Mouse (Mus musculus): ENCODE data around the gene Gm7694. TPM values are rescaled to one million over a fixed set of nuclear protein-coding genes. Genes with fewer than 3 reads are reported as not detected.

Gm7694 gene
- polyA plus RNA-seq, 1 experiment: not detected

GRCm38 (mm10) chr1:170324312-170324711 is 18.2 kb upstream of the Gm7694 start:
- 97% methylated on average over 1 of the region's 1 CpGs for WGBS
- H3K27ac ChIP-seq (ENCODE audit: insufficient read depth, low read depth, low read length): no peak overlapping the region
- H3K4me3 ChIP-seq (ENCODE audit: insufficient read depth, low read depth, low read length): no peak overlapping the region
- no peaks in the 10 kb centered on the region for H3K4me1 ChIP-seq (ENCODE audit: control insufficient read depth, insufficient read depth, low read length)
- TF ChIP-seq CTCF (IDR thresholded peaks at IDR 0.05; ENCODE audit: insufficient read depth, low read depth, low read length): no peak
- TF ChIP-seq POLR2A (IDR thresholded peaks at IDR 0.05; ENCODE audit: insufficient read depth, low read depth, low read length): no peak

GRCm38 (mm10) chr1:170323001-170323400 is 16.9 kb upstream of the Gm7694 start:
- TF ChIP-seq CTCF (IDR thresholded peaks at IDR 0.05; ENCODE audit: insufficient read depth, low read depth, low read length): no peak
- TF ChIP-seq POLR2A (IDR thresholded peaks at IDR 0.05; ENCODE audit: insufficient read depth, low read depth, low read length): no peak
- no peaks in the 10 kb centered on the region for H3K4me1 ChIP-seq (ENCODE audit: control insufficient read depth, insufficient read depth, low read length)
- H3K4me3 ChIP-seq (ENCODE audit: insufficient read depth, low read depth, low read length): no peak overlapping the region
- no peak overlapping the region for H3K27ac ChIP-seq (ENCODE audit: insufficient read depth, low read depth, low read length)
- 92% methylated on average over 10 of the region's 10 CpGs for WGBS

GRCm38 (mm10) chr1:170322046-170322445 is 15.9 kb upstream of the Gm7694 start:
- WGBS: 86% methylated on average over 2 of the region's 2 CpGs
- H3K27ac ChIP-seq (ENCODE audit: insufficient read depth, low read depth, low read length): no peak overlapping the region
- H3K4me3 ChIP-seq (ENCODE audit: insufficient read depth, low read depth, low read length): no peak overlapping the region
- no peak for TF ChIP-seq CTCF (IDR thresholded peaks at IDR 0.05; ENCODE audit: insufficient read depth, low read depth, low read length)
- TF ChIP-seq POLR2A (IDR thresholded peaks at IDR 0.05; ENCODE audit: insufficient read depth, low read depth, low read length): no peak
- no peaks in the 10 kb centered on the region for H3K4me1 ChIP-seq (ENCODE audit: control insufficient read depth, insufficient read depth, low read length)

- no peak overlapping the region for H3K27ac ChIP-seq (ENCODE audit: insufficient read depth, low read depth, low read length)
- TF ChIP-seq POLR2A (IDR thresholded peaks at IDR 0.05; ENCODE audit: insufficient read depth, low read depth, low read length): no peak
- TF ChIP-seq CTCF (IDR thresholded peaks at IDR 0.05; ENCODE audit: insufficient read depth, low read depth, low read length): no peak
- H3K4me3 ChIP-seq (ENCODE audit: insufficient read depth, low read depth, low read length): no peak overlapping the region
- WGBS: 93% methylated on average over 6 of the region's 6 CpGs
- H3K4me1 ChIP-seq (ENCODE audit: control insufficient read depth, insufficient read depth, low read length): no peaks in the 10 kb centered on the region
Measured at GRCm38 (mm10) chr1:170311431-170311830, 5.3 kb upstream of the Gm7694 start.

GRCm38 (mm10) chr1:170308503-170308902 is 2.4 kb upstream of the Gm7694 start, which contains the start of gene Spata46:
Gene Spata46, plus strand, starts transcription at chr1:170308803.
- WGBS: 94% methylated on average over 4 of the region's 4 CpGs
- H3K4me1 ChIP-seq (ENCODE audit: control insufficient read depth, insufficient read depth, low read length): no peaks in the 10 kb centered on the region
- TF ChIP-seq POLR2A (IDR thresholded peaks at IDR 0.05; ENCODE audit: insufficient read depth, low read depth, low read length): no peak
- TF ChIP-seq CTCF (IDR thresholded peaks at IDR 0.05; ENCODE audit: insufficient read depth, low read depth, low read length): no peak
- H3K4me3 ChIP-seq (ENCODE audit: insufficient read depth, low read depth, low read length): no peak within 1 kb of the TSS
- H3K27ac ChIP-seq (ENCODE audit: insufficient read depth, low read depth, low read length): no peak within 1 kb of the TSS

GRCm38 (mm10) chr1:170305002-170305401 is 1.1 kb downstream of the Gm7694 start:
- no peaks in the 10 kb centered on the region for H3K4me1 ChIP-seq (ENCODE audit: control insufficient read depth, insufficient read depth, low read length)
- WGBS: 92% methylated on average over 10 of the region's 10 CpGs
- no peak overlapping the region for H3K4me3 ChIP-seq (ENCODE audit: insufficient read depth, low read depth, low read length)
- no peak for TF ChIP-seq POLR2A (IDR thresholded peaks at IDR 0.05; ENCODE audit: insufficient read depth, low read depth, low read length)
- TF ChIP-seq CTCF (IDR thresholded peaks at IDR 0.05; ENCODE audit: insufficient read depth, low read depth, low read length): no peak
- H3K27ac ChIP-seq (ENCODE audit: insufficient read depth, low read depth, low read length): no peak overlapping the region

- 93% methylated on average over 6 of the region's 6 CpGs for WGBS
- no peak for TF ChIP-seq POLR2A (IDR thresholded peaks at IDR 0.05; ENCODE audit: insufficient read depth, low read depth, low read length)
- TF ChIP-seq CTCF (IDR thresholded peaks at IDR 0.05; ENCODE audit: insufficient read depth, low read depth, low read length): no peak
- no peak overlapping the region for H3K27ac ChIP-seq (ENCODE audit: insufficient read depth, low read depth, low read length)
- H3K4me3 ChIP-seq (ENCODE audit: insufficient read depth, low read depth, low read length): no peak overlapping the region
- no peaks in the 10 kb centered on the region for H3K4me1 ChIP-seq (ENCODE audit: control insufficient read depth, insufficient read depth, low read length)
Measured at GRCm38 (mm10) chr1:170303103-170303502, 3.0 kb downstream of the Gm7694 start.

- 95% methylated on average over 6 of the region's 6 CpGs for WGBS
- H3K4me3 ChIP-seq (ENCODE audit: insufficient read depth, low read depth, low read length): no peak overlapping the region
- TF ChIP-seq CTCF (IDR thresholded peaks at IDR 0.05; ENCODE audit: insufficient read depth, low read depth, low read length): no peak
- TF ChIP-seq POLR2A (IDR thresholded peaks at IDR 0.05; ENCODE audit: insufficient read depth, low read depth, low read length): no peak
- H3K4me1 ChIP-seq (ENCODE audit: control insufficient read depth, insufficient read depth, low read length): no peaks in the 10 kb centered on the region
- no peak overlapping the region for H3K27ac ChIP-seq (ENCODE audit: insufficient read depth, low read depth, low read length)
Measured at GRCm38 (mm10) chr1:170302456-170302855, 3.7 kb downstream of the Gm7694 start.

GRCm38 (mm10) chr1:170301686-170302085 is 4.4 kb downstream of the Gm7694 start:
- Histone ChIP-seq H3K4me1 (ENCODE audit: control insufficient read depth, insufficient read depth, low read length) (no peaks in the 10 kb centered on the region), H3K4me3 (ENCODE audit: insufficient read depth, low read depth, low read length) (no peak overlapping the region), H3K27ac (ENCODE audit: insufficient read depth, low read depth, low read length) (no peak overlapping the region)
- 95% methylated on average over 9 of the region's 9 CpGs for WGBS
- no peak for TF ChIP-seq CTCF (IDR thresholded peaks at IDR 0.05; ENCODE audit: insufficient read depth, low read depth, low read length)
- TF ChIP-seq POLR2A (IDR thresholded peaks at IDR 0.05; ENCODE audit: insufficient read depth, low read depth, low read length): no peak

GRCm38 (mm10) chr1:170299496-170299895 is 6.6 kb downstream of the Gm7694 start:
- H3K4me3 ChIP-seq (ENCODE audit: insufficient read depth, low read depth, low read length): no peak overlapping the region
- no peaks in the 10 kb centered on the region for H3K4me1 ChIP-seq (ENCODE audit: control insufficient read depth, insufficient read depth, low read length)
- TF ChIP-seq CTCF (IDR thresholded peaks at IDR 0.05; ENCODE audit: insufficient read depth, low read depth, low read length) (no peak), POLR2A (IDR thresholded peaks at IDR 0.05; ENCODE audit: insufficient read depth, low read depth, low read length) (no peak)
- H3K27ac ChIP-seq (ENCODE audit: insufficient read depth, low read depth, low read length): no peak overlapping the region
- WGBS: 93% methylated on average over 4 of the region's 4 CpGs
